Mouse (Mus musculus): ENCODE results near the gene Anp32b. TPM values are rescaled to one million over a fixed set of nuclear protein-coding genes. Genes with fewer than 3 reads are reported as not detected.

Gene Anp32b
- polyA plus RNA-seq (2017; shearing (Covaris generic)): 32.3 TPM

GRCm38 (mm10) chr4:46450519-46451131 is at the start of gene Anp32b:
Gene Anp32b (plus strand): TSS chr4:46450902.

GRCm38 (mm10) chr4:46413406-46413805 is 37.3 kb upstream of the Anp32b start, which contains the start of gene Hemgn:
Gene Hemgn (minus strand): TSS chr4:46413506.

DNA sequence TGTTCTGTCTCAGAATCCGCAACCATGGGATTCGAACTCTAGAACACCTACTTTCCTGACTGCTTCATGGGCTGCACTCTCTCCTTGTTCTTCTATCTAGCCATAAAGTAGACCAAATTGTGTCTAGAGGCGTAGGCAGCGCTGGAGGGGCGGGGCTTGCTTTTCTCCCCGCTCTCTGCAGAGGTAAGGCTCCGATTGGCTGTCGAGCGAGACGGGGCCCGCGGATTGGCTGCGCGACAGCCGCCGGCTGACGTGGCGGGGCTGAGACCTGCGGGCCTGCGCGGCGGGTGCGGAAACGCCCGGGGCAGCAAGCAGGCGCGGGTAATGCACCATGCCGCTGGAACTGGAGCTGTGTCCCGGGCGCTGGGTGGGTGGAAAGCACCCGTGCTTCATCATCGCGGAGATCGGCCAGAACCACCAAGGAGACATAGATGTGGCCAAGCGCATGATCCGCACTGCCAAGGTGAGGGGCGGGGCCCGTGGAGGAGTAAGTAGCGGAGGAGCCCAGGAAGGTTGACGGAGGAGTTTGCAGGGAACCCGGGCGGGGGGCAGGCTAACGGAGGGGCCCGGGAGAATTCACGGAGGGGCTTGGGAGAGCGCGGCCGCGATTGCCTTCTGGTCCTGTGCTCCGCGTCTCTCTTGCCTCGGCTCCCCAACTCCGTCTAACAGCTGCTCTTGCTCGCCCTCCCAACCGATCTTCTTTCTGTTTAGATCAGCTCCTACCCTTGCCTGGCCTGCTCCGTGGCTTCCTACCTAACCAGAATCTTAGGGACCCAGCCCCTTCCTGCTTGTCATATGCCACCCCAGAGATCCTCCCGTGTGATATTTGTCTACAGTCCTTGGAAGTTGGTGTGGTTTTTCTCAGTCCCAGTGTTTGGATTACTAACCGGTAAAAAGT is 38.6 kb downstream of the Anp32b start, which contains the start of gene Nans:
Gene Nans (plus strand): TSS at position 221 of the 898 bp plus-strand sequence.

Other genes with a start within 250 kb of the Anp32b start
- not detected for gene Foxe1, start 107.3 kb upstream of the Anp32b start, polyA plus RNA-seq (2017; shearing (Covaris generic))
- 29.2 TPM for gene Trmo, start 61.5 kb upstream of the Anp32b start, polyA plus RNA-seq (2017; shearing (Covaris generic))
- gene Hemgn, start 37.4 kb upstream of the Anp32b start, polyA plus RNA-seq (2017; shearing (Covaris generic)): 0.20 TPM
- gene Nans, start 38.3 kb downstream of the Anp32b start, polyA plus RNA-seq (2017; shearing (Covaris generic)): 91.6 TPM
- gene Trim14, start 85.2 kb downstream of the Anp32b start, polyA plus RNA-seq (2017; shearing (Covaris generic)): 35.6 TPM
- 102 TPM for gene Coro2a, start 151.3 kb downstream of the Anp32b start, polyA plus RNA-seq (2017; shearing (Covaris generic))
- 1.4 TPM for gene Tbc1d2, start 199.3 kb downstream of the Anp32b start, polyA plus RNA-seq (2017; shearing (Covaris generic))